Mouse (Mus musculus) liver, embryonic 14.5 days (tissue): ENCODE measurements around the gene Olfr344.

Experiments
- CTCF ChIP-seq: IDR thresholded peaks from 2 replicates; pipeline ENCODE4 v1.5.1; 2016; ENCODE audit warnings: antibody characterized with exemption, low read depth, control low read depth
- EP300 ChIP-seq: IDR thresholded peaks from 2 replicates; pipeline ENCODE4 v1.6.1; 2016; ENCODE audit warnings: antibody characterized with exemption, low read depth

DNA sequence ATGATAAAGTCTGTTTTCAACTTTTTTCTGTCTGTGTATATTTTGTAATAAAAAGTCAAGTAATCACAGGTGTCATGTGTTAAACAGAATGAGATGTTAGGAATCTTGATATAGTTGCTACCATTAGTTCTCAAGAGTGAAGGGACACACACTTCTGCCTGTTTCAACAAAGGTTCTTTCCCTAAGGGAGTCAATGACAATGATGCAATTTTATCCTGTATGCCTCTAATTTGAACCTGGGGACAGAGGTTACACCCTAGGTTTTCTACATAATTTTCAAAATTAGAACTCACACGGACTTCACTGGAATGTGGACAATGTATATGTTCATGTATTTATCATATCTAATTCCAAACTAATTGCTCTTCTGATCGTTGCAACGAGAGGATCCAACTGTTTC is 41.8 kb upstream of the Olfr344 start, which contains the start of gene Olfr342:
- TF ChIP-seq CTCF (no peak), EP300 (no peak)
